Comparison of ENCODE assay signal across 18 mouse cellular contexts in the genomic region with DNA sequence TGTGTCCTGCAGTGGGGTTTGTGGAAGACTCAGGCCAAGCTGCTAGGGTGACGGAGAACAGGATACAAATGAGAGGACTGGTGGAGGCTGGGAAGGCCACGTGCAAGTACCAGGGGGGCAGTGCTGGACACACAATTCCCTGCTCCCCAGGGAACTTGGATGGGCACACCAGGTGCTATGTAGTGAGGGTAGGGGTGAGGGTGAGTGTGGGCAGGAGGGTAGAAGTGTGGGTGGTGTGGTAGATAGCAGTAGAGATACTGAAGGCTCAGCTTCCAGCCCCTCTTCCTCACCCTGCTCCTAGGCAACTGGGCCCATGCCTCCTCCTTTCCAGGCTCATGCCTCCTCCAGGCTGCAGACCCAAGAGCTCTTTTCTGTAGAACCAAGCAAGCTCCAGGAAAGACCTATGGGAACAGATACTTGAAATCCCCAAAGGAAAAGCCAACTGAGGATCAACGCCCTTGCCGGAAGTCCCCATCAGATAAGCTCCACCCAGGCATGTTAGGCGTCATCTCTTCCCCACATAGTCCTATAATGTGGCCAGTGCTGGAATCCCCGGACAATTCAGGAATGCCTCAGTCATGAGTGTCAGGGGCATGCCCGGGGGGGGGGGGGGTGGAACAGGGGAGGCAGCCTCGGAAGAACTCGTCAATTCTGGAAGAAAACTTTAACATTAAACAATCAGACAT. TPM values are rescaled to one million over a fixed set of nuclear protein-coding genes. Genes with fewer than 3 reads are reported as not detected.
DNase-seq lines count a peak whose midpoint lies in the region; TF ChIP-seq lines count a peak whose summit lies in the region.
"Had no signal": no experiment of that assay in that cellular context is flagged by ENCODE, and none has a peak within 500 bp of the region (broad histone marks: within the 10 kb centered on the region; RNA-seq: fewer than 3 reads in every experiment).

No protein-coding gene starts in this region.

- H3K4me1 ChIP-seq in lung, adult 2 months (ENCODE audit: control insufficient read depth, insufficient read depth, low read length) = peaks cover 9% of the 10 kb centered on the region; the same call in 1 of the 2 replicates
- H3K4me1 ChIP-seq in MEL (ENCODE audit: control insufficient read depth in 1 of 2, insufficient read depth in 2 of 2, low read length in 2 of 2) = peaks cover 0 to 19% of the 10 kb centered on the region in 2 experiments; a peak in 2 of 4 replicates
- peaks cover 67% of the 10 kb centered on the region for H3K4me1 ChIP-seq in thymus, adult 2 months (replicated peaks; ENCODE audit: control insufficient read depth, insufficient read depth, low read length)

- H3K4me3 ChIP-seq in lung, adult 2 months (replicated peaks; ENCODE audit: extremely low read depth, low read depth, low read length) = no peak overlapping the region
- H3K4me3 ChIP-seq in MEL (ENCODE audit: control insufficient read depth in 1 of 2, insufficient read depth in 1 of 2, low read depth in 2 of 2, low read length in 2 of 2) = no peak overlapping the region
- H3K4me3 ChIP-seq in thymus, adult 2 months (ENCODE audit: control insufficient read depth, insufficient read depth, low read length) = no peak overlapping the region
- H3K4me3 ChIP-seq: embryonic facial prominence, embryonic 10.5 days; forebrain, embryonic 10.5 days; kidney, embryonic 15.5 days; limb, embryonic 10.5 days; liver, embryonic 15.5 days had no signal

- H3K27ac ChIP-seq in MEL (ENCODE audit: control insufficient read depth, low read depth, low read length) = no peak overlapping the region
- H3K27ac ChIP-seq in thymus, adult 2 months (ENCODE audit: control insufficient read depth, insufficient read depth, low read length) = peak overlapping the region; percentile 96
- H3K27ac ChIP-seq: embryonic facial prominence, embryonic 10.5 days; forebrain, embryonic 10.5 days; kidney, embryonic 15.5 days; limb, embryonic 10.5 days; liver, embryonic 15.5 days had no signal

- no peaks in the 10 kb centered on the region for H3K9me3 ChIP-seq in MEL (replicated peaks; ENCODE audit: insufficient read depth, low read length)
- H3K9me3 ChIP-seq: embryonic facial prominence, embryonic 10.5 days; forebrain, embryonic 10.5 days; kidney, embryonic 15.5 days; limb, embryonic 10.5 days; liver, embryonic 15.5 days had no signal

- TF ChIP-seq RAD21 in MEL (IDR thresholded peaks at IDR 0.05; ENCODE audit: low read depth, low read length) = no peak

- no peak overlapping the region for H3K9ac ChIP-seq in MEL (ENCODE audit: control insufficient read depth, low read depth, low read length, poor library complexity, severe bottlenecking)
- H3K9ac ChIP-seq: kidney, embryonic 15.5 days; liver, embryonic 15.5 days had no signal

- peak; percentile 21 to 23; a peak in 1 of 4 replicates for TF ChIP-seq EP300 in MEL (IDR thresholded peaks at IDR 0.05; ENCODE audit: low read depth in 1 of 2, low read length in 2 of 2)

- peaks cover 0 to 3% of the 10 kb centered on the region in 2 experiments; a peak in 2 of 4 replicates for H3K27me3 ChIP-seq in MEL (ENCODE audit: control insufficient read depth in 1 of 2, insufficient read depth in 2 of 2, low read length in 2 of 2)
- no peaks in the 10 kb centered on the region for H3K27me3 ChIP-seq in thymus, adult 2 months (ENCODE audit: control insufficient read depth, insufficient read depth, low read length)
- H3K27me3 ChIP-seq: liver, embryonic 15.5 days had no signal

- 50% methylated on average over 9 of the region's 9 CpGs for WGBS in lung, adult 2 months
- WGBS in thymus, adult 2 months = 25% methylated on average over 9 of the region's 9 CpGs

- TF ChIP-seq CTCF in lung, adult 2 months (IDR thresholded peaks at IDR 0.05; ENCODE audit: insufficient read depth, low read length) = no peak
- no peak for TF ChIP-seq CTCF in MEL (IDR thresholded peaks at IDR 0.05 in 2 of 3, conservative IDR thresholded peaks at IDR 0.05 in 1 of 3; ENCODE audit: control insufficient read depth in 1 of 3, insufficient read depth in 1 of 3, low read depth in 2 of 3, low read length in 3 of 3, poor library complexity in 1 of 3, severe bottlenecking in 1 of 3)
- no peak for TF ChIP-seq CTCF in thymus, adult 2 months (IDR thresholded peaks at IDR 0.05; ENCODE audit: borderline replicate concordance, control insufficient read depth, extremely low read depth, insufficient read depth, low read length, poor library complexity)

- DNase-seq in lung, postnatal 10 days = peak; percentile 21
- no peak for DNase-seq in lung, adult 2 months
- DNase-seq in MEL (ENCODE audit: low read depth, low spot score) = peak; percentile 30
- no peak for DNase-seq in thymus, adult 2 months
- DNase-seq in adrenal gland, postnatal 10 days = no peak
- DNase-seq in left cerebral cortex, adult 18-20 months (ENCODE audit: low spot score in 2 of 2) = no peak
- DNase-seq in right cerebral cortex, adult 18-20 months = no peak
- DNase-seq: adrenal gland, postnatal 25 days; cerebellum, adult 9-10 months; gastrocnemius, postnatal 10 days; heart, postnatal 4 days; kidney, postnatal 36 days; liver had no signal

- H3K79me2 ChIP-seq in MEL (ENCODE audit: control insufficient read depth, insufficient read depth, low read length, poor library complexity) = no peaks in the 10 kb centered on the region

- H3K36me3 ChIP-seq in MEL (ENCODE audit: control insufficient read depth in 1 of 2, insufficient read depth in 2 of 2, low read length in 2 of 2) = peaks cover 0 to 10% of the 10 kb centered on the region in 2 experiments; a peak in 2 of 4 replicates
- no peaks in the 10 kb centered on the region for H3K36me3 ChIP-seq in thymus, adult 2 months (ENCODE audit: control insufficient read depth, insufficient read depth, low read length)
- H3K36me3 ChIP-seq: embryonic facial prominence, embryonic 10.5 days; forebrain, embryonic 10.5 days; kidney, embryonic 15.5 days; limb, embryonic 10.5 days; liver, embryonic 15.5 days had no signal

- no peak for TF ChIP-seq POLR2A in lung, adult 2 months (IDR thresholded peaks at IDR 0.05; ENCODE audit: borderline replicate concordance, extremely low read depth, low read depth, low read length)
- TF ChIP-seq POLR2A in MEL (IDR thresholded peaks at IDR 0.05; ENCODE audit: control insufficient read depth in 1 of 2, insufficient read depth in 1 of 2, low read depth in 1 of 2, low read length in 2 of 2, poor library complexity in 1 of 2) = no peak
- no peak for TF ChIP-seq POLR2A in thymus, adult 2 months (IDR thresholded peaks at IDR 0.05; ENCODE audit: control insufficient read depth, extremely low read depth, insufficient read depth, low read length, poor library complexity)

TF ChIP-seq in MEL, 35 proteins besides CTCF, POLR2A, EP300 and RAD21:
- TF ChIP-seq GATA1 (IDR thresholded peaks at IDR 0.05; ENCODE audit: low read depth, low read length) (peak; percentile 83), MAFK (IDR thresholded peaks at IDR 0.05; ENCODE audit: borderline replicate concordance, low read depth, low read length) (no peak)
TF ChIP-seq in MEL: peak in this region for 1.

RNA-seq across cellular contexts. Expression of a gene that starts 18.2 kb away (rescaled TPM):
- polyA plus RNA-seq in lung, adult 2 months (2012; rRNA removed) = 18.7 and 19.7 TPM in 2 replicates
- total RNA-seq in MEL (2012; rRNA removed) = 91.9 and 111 TPM in 2 replicates
- 10 to 100 TPM in 1 of 2 experiments, not detected in 1; 74.5 TPM for polyA plus RNA-seq in MEL (2012; ENCODE audit: insufficient read depth in 1 of 2, insufficient read length in 2 of 2, low read depth in 1 of 2, low replicate concordance in 2 of 2, missing spikeins in 1 of 2)
- 89.3 and 92.4 TPM in 2 replicates for polyA plus RNA-seq in thymus, adult 2 months (2012; rRNA removed)
- 10 to 100 TPM; 23.8 to 26.0 TPM for total RNA-seq in adrenal gland, postnatal 10 days (2021)
- total RNA-seq in left cerebral cortex, adult 18-20 months (2021) = 10 to 100 TPM; 45.7 to 45.8 TPM

RNA-seq across cellular contexts. Expression of a gene that starts 51.3 kb away (rescaled TPM):
- polyA plus RNA-seq in lung, adult 2 months (2012; rRNA removed) = 39.2 and 48.8 TPM in 2 replicates
- 35.4 and 39.5 TPM in 2 replicates for total RNA-seq in MEL (2012; rRNA removed)
- polyA plus RNA-seq in MEL (2012; ENCODE audit: insufficient read depth in 1 of 2, insufficient read length in 2 of 2, low read depth in 1 of 2, low replicate concordance in 2 of 2, missing spikeins in 1 of 2) = 100 to 1,000 TPM in 1 of 2 experiments, not detected in 1; 112 TPM
- 63.9 and 72.5 TPM in 2 replicates for polyA plus RNA-seq in thymus, adult 2 months (2012; rRNA removed)
- total RNA-seq in adrenal gland, postnatal 10 days (2021) = 100 to 1,000 TPM; 131 to 155 TPM
- total RNA-seq in left cerebral cortex, adult 18-20 months (2021) = 100 to 1,000 TPM; 189 to 191 TPM

RNA-seq across cellular contexts. Expression of a gene that starts 54.7 kb away (rescaled TPM):
- 1.4 and 2.4 TPM in 2 replicates for polyA plus RNA-seq in lung, adult 2 months (2012; rRNA removed)
- 4.4 and 4.9 TPM in 2 replicates for total RNA-seq in MEL (2012; rRNA removed)
- polyA plus RNA-seq in MEL (2012; ENCODE audit: insufficient read depth in 1 of 2, insufficient read length in 2 of 2, low read depth in 1 of 2, low replicate concordance in 2 of 2, missing spikeins in 1 of 2) = 1 to 10 TPM in 1 of 2 experiments, not detected in 1; 3.7 TPM
- 3.1 and 3.4 TPM in 2 replicates for polyA plus RNA-seq in thymus, adult 2 months (2012; rRNA removed)
- total RNA-seq in adrenal gland, postnatal 10 days (2021) = 1 to 10 TPM; 8.1 to 8.2 TPM
- 10 to 100 TPM; 16.8 to 18.0 TPM for total RNA-seq in left cerebral cortex, adult 18-20 months (2021)

Comparison
In these comparisons a context has a peak if more than half of its experiments do, and no peak if none do; other contexts are left out.
1. DNase-seq: peak in lung, postnatal 10 days (single experiment) and MEL (single experiment); none in lung, adult 2 months (single experiment), thymus, adult 2 months (single experiment), adrenal gland, postnatal 10 days (single experiment), left cerebral cortex, adult 18-20 months (0 of 2) and right cerebral cortex, adult 18-20 months (single experiment).